Mouse (Mus musculus) testis, adult 2 months (tissue): ENCODE measurements at regions not wholly inside any gene's neighbourhood (a gene's known extent, or its start where the extent isn't known, plus 50 kb on each side); places are given as distances from the start of the nearest gene placed in this dataset.

ENCODE experiments used
- H3K27ac ChIP-seq: fragments of 200-500 bp; 2 replicates; pipeline ENCODE4 v1.5.1; 2012; ENCODE audit warnings: low read depth, low read length; ENCODE audit not compliant: control insufficient read depth, insufficient read depth
- H3K27me3 ChIP-seq: fragments of 200-500 bp; 2 replicates; pipeline ENCODE4 v1.6.1; 2012; ENCODE audit warnings: mild to moderate bottlenecking, low read length, moderate library complexity; ENCODE audit not compliant: control insufficient read depth, insufficient read depth
- H3K36me3 ChIP-seq: fragments of 200-500 bp; 2 replicates; pipeline ENCODE4 v1.6.1; 2012; ENCODE audit warnings: mild to moderate bottlenecking, low read length; ENCODE audit not compliant: control insufficient read depth, insufficient read depth
- H3K4me1 ChIP-seq: fragments of 200-500 bp; 2 replicates; pipeline ENCODE4 v1.6.1; 2012; ENCODE audit warnings: low read length; ENCODE audit not compliant: control insufficient read depth, insufficient read depth
- H3K4me3 ChIP-seq: fragments of 200-500 bp; 2 replicates; pipeline ENCODE4 v1.5.1; 2012; ENCODE audit warnings: low read depth, mild to moderate bottlenecking, low read length, moderate library complexity, mixed read lengths; ENCODE audit not compliant: control insufficient read depth
- CTCF ChIP-seq: fragments of 200-500 bp; IDR thresholded peaks from 2 replicates; pipeline ENCODE4 v1.5.1; 2012; ENCODE audit warnings: low read depth, mild to moderate bottlenecking, inconsistent platforms, low read length, moderate library complexity; ENCODE audit not compliant: control insufficient read depth, insufficient read depth, insufficient replicate concordance
- POLR2A ChIP-seq: fragments of 200-500 bp; IDR thresholded peaks from 2 replicates; pipeline ENCODE4 v1.6.1; 2012; ENCODE audit warnings: low read depth, mild to moderate bottlenecking, inconsistent platforms, low read length, moderate library complexity; ENCODE audit not compliant: control insufficient read depth

- no peak overlapping the region for H3K4me3 ChIP-seq
- no peaks in the 10 kb centered on the region for H3K4me1 ChIP-seq
- H3K27ac ChIP-seq: no peak overlapping the region
- H3K36me3 ChIP-seq: no peaks in the 10 kb centered on the region
- H3K27me3 ChIP-seq: no peaks in the 10 kb centered on the region
- no peak for TF ChIP-seq POLR2A
- no peak for TF ChIP-seq CTCF
Measured at GRCm38 (mm10) chr10:118618766-118619600, 178.1 kb downstream of the Ifng start.

- Histone ChIP-seq H3K27ac (no peak overlapping the region), H3K4me3 (no peak overlapping the region), H3K36me3 (no peaks in the 10 kb centered on the region), H3K27me3 (no peaks in the 10 kb centered on the region), H3K4me1 (no peaks in the 10 kb centered on the region)
- TF ChIP-seq CTCF (no peak), POLR2A (no peak)
Measured at GRCm38 (mm10) chr10:118619601-118620000, 178.8 kb downstream of the Ifng start.

DNA sequence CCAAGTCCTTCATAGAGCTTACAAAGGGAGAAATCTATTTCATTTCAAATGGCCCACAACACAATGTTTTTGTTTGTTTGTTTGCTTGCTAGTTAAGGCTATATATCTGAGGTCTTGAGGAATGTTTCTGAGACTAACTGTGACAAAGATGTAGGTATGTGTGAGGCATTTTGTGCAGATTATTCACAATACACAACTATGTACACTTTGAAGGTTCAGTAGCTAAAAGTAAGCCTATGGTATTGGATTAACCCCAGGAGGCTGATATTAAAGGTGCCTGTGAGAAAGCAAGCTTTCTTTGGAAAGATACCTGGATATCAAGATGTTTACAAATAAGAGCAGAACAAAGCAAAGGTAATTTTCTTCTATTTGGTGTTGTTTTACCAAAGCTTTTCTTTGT, 179.8 kb downstream of the Ifng start:
- Histone ChIP-seq H3K36me3 (no peaks in the 10 kb centered on the region), H3K27me3 (no peaks in the 10 kb centered on the region), H3K4me3 (no peak overlapping the region), H3K4me1 (no peaks in the 10 kb centered on the region), H3K27ac (no peak overlapping the region)
- no peak for TF ChIP-seq CTCF

- Histone ChIP-seq H3K4me3 (no peak overlapping the region), H3K27ac (no peak overlapping the region), H3K36me3 (no peaks in the 10 kb centered on the region), H3K4me1 (no peaks in the 10 kb centered on the region), H3K27me3 (no peaks in the 10 kb centered on the region)
- TF ChIP-seq CTCF (no peak), POLR2A (no peak)
Measured at GRCm38 (mm10) chr10:118621546-118621945, 180.7 kb downstream of the Ifng start.

DNA sequence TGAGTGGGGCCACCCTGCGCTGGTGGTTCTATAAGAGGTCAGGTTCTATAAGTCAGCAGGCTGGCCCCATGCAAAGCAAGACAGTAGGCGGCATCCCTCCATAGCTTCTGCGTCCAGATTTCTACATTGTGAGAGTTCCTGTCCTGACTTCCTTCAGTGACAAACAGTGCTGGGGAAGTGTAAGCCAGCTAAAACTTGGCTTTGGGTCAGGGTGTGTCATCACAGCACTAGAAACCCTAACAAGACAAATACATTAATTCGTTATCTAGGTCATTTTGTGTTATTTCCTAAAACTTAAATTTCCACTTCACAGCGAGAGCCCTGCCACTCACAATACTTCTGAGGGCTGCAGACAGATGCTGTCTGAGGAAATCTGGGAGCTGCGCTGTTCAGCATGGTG, 181.3 kb downstream of the Ifng start:
- H3K27me3 ChIP-seq: no peaks in the 10 kb centered on the region
- no peak for TF ChIP-seq CTCF
- no peak for TF ChIP-seq POLR2A
- no peak overlapping the region for H3K4me3 ChIP-seq
- no peaks in the 10 kb centered on the region for H3K4me1 ChIP-seq
- no peaks in the 10 kb centered on the region for H3K36me3 ChIP-seq
- H3K27ac ChIP-seq: no peak overlapping the region

- Histone ChIP-seq H3K36me3 (no peaks in the 10 kb centered on the region), H3K4me1 (no peaks in the 10 kb centered on the region), H3K4me3 (no peak overlapping the region), H3K27ac (no peak overlapping the region), H3K27me3 (no peaks in the 10 kb centered on the region)
- TF ChIP-seq CTCF: no peak
- no peak for TF ChIP-seq POLR2A
Measured at GRCm38 (mm10) chr10:118622916-118623315, 182.1 kb downstream of the Ifng start.

DNA sequence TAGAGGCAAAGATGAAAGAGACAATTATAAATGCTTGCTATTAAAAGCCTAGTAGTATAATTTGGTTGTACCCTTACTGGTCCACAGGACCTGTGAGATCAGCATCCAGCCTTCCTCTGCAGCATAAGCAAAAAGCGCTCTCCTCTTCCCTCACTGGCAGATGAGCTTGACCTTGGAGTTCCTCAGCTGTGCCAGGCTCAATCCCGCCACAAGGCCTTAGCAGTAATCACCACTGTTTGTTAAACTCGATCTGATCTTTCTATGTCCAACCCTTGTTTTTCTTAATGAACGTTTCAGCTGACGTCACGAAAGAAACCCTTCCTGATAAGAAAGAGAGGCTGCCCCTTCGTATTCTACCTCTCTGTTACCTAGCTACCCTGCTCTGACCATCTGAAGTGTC, 183.5 kb downstream of the Ifng start:
- TF ChIP-seq CTCF (no peak), POLR2A (no peak)
- Histone ChIP-seq H3K4me1 (peaks cover 8% of the 10 kb centered on the region), H3K4me3 (no peak overlapping the region), H3K27ac (no peak overlapping the region), H3K27me3 (no peaks in the 10 kb centered on the region), H3K36me3 (no peaks in the 10 kb centered on the region)

- H3K4me3 ChIP-seq: no peak overlapping the region
- peaks cover 9% of the 10 kb centered on the region for H3K4me1 ChIP-seq
- no peak for TF ChIP-seq CTCF
- TF ChIP-seq POLR2A: no peak
- H3K27me3 ChIP-seq: no peaks in the 10 kb centered on the region
- H3K27ac ChIP-seq: no peak overlapping the region
- no peaks in the 10 kb centered on the region for H3K36me3 ChIP-seq
Measured at GRCm38 (mm10) chr10:118628000-118628399, 187.2 kb downstream of the Ifng start.
